Mouse (Mus musculus): ENCODE data around the gene Saa1. TPM values are rescaled to one million over a fixed set of nuclear protein-coding genes. Genes with fewer than 3 reads are reported as not detected.
"Not testable (repeated sequence)": the region's sequence is repeated elsewhere in the genome, so short reads cannot be mapped to it uniquely, and the experiment has no call there.

Saa1 gene
- polyA plus RNA-seq (2014; fragmentation: Nextera tagmentation; extraction: Ambion mirVana), result not detected in 2 replicates

GRCm38 (mm10) chr7:46742880-46743279 is at the start of gene Saa1:
TSS of gene Saa1 (minus strand) at chr7:46742980.
- not testable (repeated sequence) for ATAC-seq (ENCODE audit: low FRiP score, low TSS enrichment)

GRCm38 (mm10) chr7:46789177-46789849 is 46.5 kb upstream of the Saa1 start:
- H3K4me2 ChIP-seq (ENCODE audit: low read length), result no peak overlapping the region
- ATAC-seq (ENCODE audit: low FRiP score, low TSS enrichment) (no peak), DNase-seq (no peak)
- peaks cover 61% of the 10 kb centered on the region for H3K36me3 ChIP-seq (ENCODE audit: control insufficient read depth, insufficient read depth, low read length)
- H3K9me3 ChIP-seq (ENCODE audit: control insufficient read depth, low read length), result no peaks in the 10 kb centered on the region
- H3K27ac ChIP-seq (replicated peaks; ENCODE audit: low read depth, low read length), result no peak overlapping the region
- H3K27me3 ChIP-seq (ENCODE audit: control insufficient read depth, insufficient read depth, low read length), result no peaks in the 10 kb centered on the region
- 90% methylated on average over 5 of the region's 5 CpGs for whole genome bisulfite sequencing
- H3K4me3 ChIP-seq (replicated peaks; ENCODE audit: low read depth, low read length), result no peak overlapping the region
- H3K4me1 ChIP-seq (ENCODE audit: control insufficient read depth, insufficient read depth, low read length), result peaks cover 6% of the 10 kb centered on the region
- H3K9ac ChIP-seq (replicated peaks; ENCODE audit: low read length), result no peak overlapping the region

More at GRCm38 (mm10) chr7:46742880-46743279, at the start of gene Saa1:
- H3K4me2 ChIP-seq (ENCODE audit: low read length); DNase-seq; H3K9ac ChIP-seq (replicated peaks; ENCODE audit: low read length); H3K9me3 ChIP-seq (ENCODE audit: control insufficient read depth, low read length); H3K4me3 ChIP-seq (replicated peaks; ENCODE audit: low read depth, low read length); H3K4me1 ChIP-seq (ENCODE audit: control insufficient read depth, insufficient read depth, low read length); H3K36me3 ChIP-seq (ENCODE audit: control insufficient read depth, insufficient read depth, low read length); H3K27me3 ChIP-seq (ENCODE audit: control insufficient read depth, insufficient read depth, low read length); H3K27ac ChIP-seq (replicated peaks; ENCODE audit: low read depth, low read length): not testable (repeated sequence)
- 66% methylated on average over 3 of the region's 3 CpGs for WGBS

DNA sequence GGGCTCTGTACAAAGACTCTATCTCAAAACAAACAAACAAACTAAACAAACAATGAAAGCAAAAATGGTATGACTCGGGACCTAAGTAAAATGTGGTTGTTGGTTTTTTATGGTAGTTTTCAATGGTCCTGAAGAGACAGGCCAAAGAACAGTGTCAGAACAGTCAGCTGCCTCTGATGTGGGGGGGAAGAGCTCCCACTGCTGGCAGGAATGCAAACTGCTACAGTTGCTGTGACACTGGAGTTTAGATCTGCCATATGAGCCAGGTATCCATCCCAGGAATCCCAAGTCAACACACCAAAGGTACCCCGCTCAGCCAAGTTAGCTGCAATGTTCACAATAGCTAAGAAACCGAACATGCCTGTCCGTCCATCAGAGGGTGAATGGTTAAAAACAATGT is 27.9 kb upstream of the Saa1 start:
- no peak overlapping the region for H3K27ac ChIP-seq (replicated peaks; ENCODE audit: low read depth, low read length)
- no peak overlapping the region for H3K4me2 ChIP-seq (ENCODE audit: low read length)
- DNase-seq (peak; percentile 80), ATAC-seq (ENCODE audit: low FRiP score, low TSS enrichment) (no peak)
- 70% methylated on average over 4 of the region's 4 CpGs for WGBS
- no peaks in the 10 kb centered on the region for H3K27me3 ChIP-seq (ENCODE audit: control insufficient read depth, insufficient read depth, low read length)
- no peaks in the 10 kb centered on the region for H3K4me1 ChIP-seq (ENCODE audit: control insufficient read depth, insufficient read depth, low read length)
- H3K4me3 ChIP-seq (replicated peaks; ENCODE audit: low read depth, low read length), result no peak overlapping the region
- no peaks in the 10 kb centered on the region for H3K9me3 ChIP-seq (ENCODE audit: control insufficient read depth, low read length)
- peaks cover 92% of the 10 kb centered on the region for H3K36me3 ChIP-seq (ENCODE audit: control insufficient read depth, insufficient read depth, low read length)
- H3K9ac ChIP-seq (replicated peaks; ENCODE audit: low read length), result no peak overlapping the region

DNA sequence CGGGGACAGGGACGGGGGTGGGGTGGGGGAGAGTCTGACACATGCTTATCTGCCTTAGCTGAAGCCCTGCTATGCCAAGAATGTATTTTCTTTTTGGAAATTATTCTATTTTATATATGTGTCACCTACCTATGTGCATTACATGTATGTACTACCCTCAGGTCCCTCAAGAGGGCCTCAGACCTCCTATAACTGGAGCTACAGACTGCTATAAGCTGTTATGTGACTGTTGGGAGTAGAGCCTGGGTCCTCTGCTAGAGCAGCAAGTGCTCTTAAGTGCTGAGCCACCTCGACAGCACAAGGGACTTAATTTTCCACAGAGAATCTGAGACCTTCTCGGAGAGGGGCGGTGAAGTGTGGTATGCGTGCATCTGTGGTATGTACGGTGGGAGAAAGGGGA is 25.7 kb upstream of the Saa1 start:
- ATAC-seq (ENCODE audit: low FRiP score, low TSS enrichment) (no peak), DNase-seq (no peak)
- no peak overlapping the region for H3K4me2 ChIP-seq (ENCODE audit: low read length)
- no peak overlapping the region for H3K27ac ChIP-seq (replicated peaks; ENCODE audit: low read depth, low read length)
- H3K36me3 ChIP-seq (ENCODE audit: control insufficient read depth, insufficient read depth, low read length), result peaks cover 91% of the 10 kb centered on the region
- no peak overlapping the region for H3K9ac ChIP-seq (replicated peaks; ENCODE audit: low read length)
- H3K4me1 ChIP-seq (ENCODE audit: control insufficient read depth, insufficient read depth, low read length), result no peaks in the 10 kb centered on the region
- no peaks in the 10 kb centered on the region for H3K9me3 ChIP-seq (ENCODE audit: control insufficient read depth, low read length)
- H3K4me3 ChIP-seq (replicated peaks; ENCODE audit: low read depth, low read length), result no peak overlapping the region
- 95% methylated on average over 7 of the region's 7 CpGs for WGBS
- H3K27me3 ChIP-seq (ENCODE audit: control insufficient read depth, insufficient read depth, low read length), result no peaks in the 10 kb centered on the region

- Histone ChIP-seq H3K4me3 (replicated peaks; ENCODE audit: low read depth, low read length) (no peak overlapping the region), H3K27ac (replicated peaks; ENCODE audit: low read depth, low read length) (no peak overlapping the region), H3K36me3 (ENCODE audit: control insufficient read depth, insufficient read depth, low read length) (peaks cover 91% of the 10 kb centered on the region), H3K9ac (replicated peaks; ENCODE audit: low read length) (no peak overlapping the region), H3K4me1 (ENCODE audit: control insufficient read depth, insufficient read depth, low read length) (no peaks in the 10 kb centered on the region), H3K9me3 (ENCODE audit: control insufficient read depth, low read length) (no peaks in the 10 kb centered on the region), H3K4me2 (ENCODE audit: low read length) (no peak overlapping the region), H3K27me3 (ENCODE audit: control insufficient read depth, insufficient read depth, low read length) (no peaks in the 10 kb centered on the region)
- no peak for DNase-seq
- no peak for ATAC-seq (ENCODE audit: low FRiP score, low TSS enrichment)
Observed at GRCm38 (mm10) chr7:46767371-46767770, 24.6 kb upstream of the Saa1 start.

DNA sequence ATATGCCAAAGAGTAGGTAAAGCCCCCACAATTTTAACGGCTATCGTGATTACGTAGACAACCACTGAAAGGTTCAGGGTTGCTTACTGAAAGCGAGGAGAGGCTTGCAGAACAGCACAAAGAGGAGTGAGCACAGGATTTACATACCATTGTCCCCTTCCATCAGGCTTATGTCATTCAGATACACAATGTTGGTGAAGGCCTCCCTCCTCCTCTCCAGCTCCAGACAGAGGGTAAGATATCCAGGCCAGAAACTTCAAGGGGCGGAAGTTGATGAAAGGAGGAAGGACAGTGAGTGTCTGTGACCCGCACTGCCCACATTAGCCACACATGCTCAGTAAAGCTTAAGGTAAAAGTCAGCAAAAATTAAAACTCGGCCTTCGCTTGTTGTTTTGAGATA is 21.9 kb upstream of the Saa1 start:
- 53% methylated on average over 8 of the region's 8 CpGs for WGBS
- H3K36me3 ChIP-seq (ENCODE audit: control insufficient read depth, insufficient read depth, low read length), result peaks cover 96% of the 10 kb centered on the region
- DNase-seq, result peak; percentile 1

DNA sequence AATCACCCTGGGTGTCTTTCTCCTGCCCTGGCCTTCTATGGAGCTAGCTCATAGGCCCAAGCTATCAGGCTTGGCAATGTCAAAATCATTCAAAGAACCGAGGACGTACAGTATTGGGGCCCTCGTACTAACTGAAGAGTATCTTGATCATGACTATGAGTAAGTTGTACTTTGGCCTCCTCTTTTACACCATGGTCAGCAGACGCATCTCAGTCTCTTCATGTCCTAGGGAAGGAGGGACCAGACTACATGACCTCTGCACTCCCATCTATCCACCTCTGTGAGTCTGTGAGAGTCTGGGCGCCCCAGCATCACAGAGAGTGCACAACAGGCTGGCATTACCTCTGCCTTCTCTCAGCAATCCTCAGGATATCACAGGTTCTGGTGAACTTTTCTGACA is 19.8 kb upstream of the Saa1 start:
- Histone ChIP-seq H3K9ac (replicated peaks; ENCODE audit: low read length) (no peak overlapping the region), H3K9me3 (ENCODE audit: control insufficient read depth, low read length) (no peaks in the 10 kb centered on the region), H3K4me3 (replicated peaks; ENCODE audit: low read depth, low read length) (no peak overlapping the region), H3K4me1 (ENCODE audit: control insufficient read depth, insufficient read depth, low read length) (no peaks in the 10 kb centered on the region), H3K36me3 (ENCODE audit: control insufficient read depth, insufficient read depth, low read length) (peaks cover 83% of the 10 kb centered on the region), H3K27me3 (ENCODE audit: control insufficient read depth, insufficient read depth, low read length) (no peaks in the 10 kb centered on the region), H3K27ac (replicated peaks; ENCODE audit: low read depth, low read length) (no peak overlapping the region), H3K4me2 (ENCODE audit: low read length) (no peak overlapping the region)
- DNase-seq, result no peak
- WGBS, result 96% methylated on average over 5 of the region's 5 CpGs
- ATAC-seq (ENCODE audit: low FRiP score, low TSS enrichment), result no peak

More for the DNA sequence above, 21.9 kb upstream of the Saa1 start:
- no peaks in the 10 kb centered on the region for H3K9me3 ChIP-seq (ENCODE audit: control insufficient read depth, low read length)
- H3K27me3 ChIP-seq (ENCODE audit: control insufficient read depth, insufficient read depth, low read length), result no peaks in the 10 kb centered on the region
- H3K27ac ChIP-seq (replicated peaks; ENCODE audit: low read depth, low read length), result no peak overlapping the region
- H3K4me3 ChIP-seq (replicated peaks; ENCODE audit: low read depth, low read length), result no peak overlapping the region
- no peak overlapping the region for H3K9ac ChIP-seq (replicated peaks; ENCODE audit: low read length)
- no peak for ATAC-seq (ENCODE audit: low FRiP score, low TSS enrichment)
- H3K4me2 ChIP-seq (ENCODE audit: low read length), result no peak overlapping the region
- H3K4me1 ChIP-seq (ENCODE audit: control insufficient read depth, insufficient read depth, low read length), result no peaks in the 10 kb centered on the region

DNA sequence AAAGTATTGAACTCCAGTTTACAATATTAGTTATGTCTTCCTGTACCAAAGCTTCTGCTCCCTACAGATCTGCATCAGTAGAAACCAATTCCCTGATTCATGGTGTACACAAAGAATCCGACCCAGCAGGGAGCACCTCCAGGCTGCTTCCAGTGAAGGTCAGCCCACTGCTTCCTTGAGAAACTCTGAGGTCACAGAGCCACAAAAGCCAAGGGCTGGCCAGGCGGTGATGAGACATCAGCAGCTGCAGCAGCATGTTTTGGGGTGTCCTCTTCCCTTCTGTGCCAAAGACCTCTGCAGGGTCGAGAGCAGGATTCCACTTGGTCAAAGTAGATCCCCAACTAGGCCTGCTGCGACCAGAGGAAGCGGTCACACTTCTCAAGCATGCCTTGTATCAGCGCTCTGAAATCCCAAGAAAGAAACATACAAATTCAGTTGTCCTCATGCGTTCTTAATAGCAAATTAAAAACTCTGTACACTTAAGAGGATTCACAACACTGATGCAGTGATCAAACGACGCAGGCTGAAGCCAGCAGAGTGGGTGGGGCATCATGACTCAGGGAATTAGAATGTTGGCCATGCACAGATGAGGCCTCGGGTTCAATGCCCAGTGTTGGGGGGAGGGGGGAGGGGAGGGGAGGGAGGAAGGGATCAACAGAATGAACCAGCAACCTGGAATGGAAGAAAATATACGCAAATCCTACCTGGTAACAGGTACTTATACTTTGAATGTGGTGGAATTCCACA is 18.4 kb upstream of the Saa1 start:
- H3K9me3 ChIP-seq (ENCODE audit: control insufficient read depth, low read length), result no peaks in the 10 kb centered on the region
- H3K4me2 ChIP-seq (ENCODE audit: low read length), result no peak overlapping the region
- H3K36me3 ChIP-seq (ENCODE audit: control insufficient read depth, insufficient read depth, low read length), result peaks cover 70% of the 10 kb centered on the region
- WGBS, result 77% methylated on average over 11 of the region's 11 CpGs
- ATAC-seq (ENCODE audit: low FRiP score, low TSS enrichment) (no peak), DNase-seq (no peak)
- H3K27me3 ChIP-seq (ENCODE audit: control insufficient read depth, insufficient read depth, low read length), result no peaks in the 10 kb centered on the region
- H3K27ac ChIP-seq (replicated peaks; ENCODE audit: low read depth, low read length), result no peak overlapping the region
- H3K4me3 ChIP-seq (replicated peaks; ENCODE audit: low read depth, low read length), result no peak overlapping the region
- no peak overlapping the region for H3K9ac ChIP-seq (replicated peaks; ENCODE audit: low read length)
- H3K4me1 ChIP-seq (ENCODE audit: control insufficient read depth, insufficient read depth, low read length), result no peaks in the 10 kb centered on the region

- Histone ChIP-seq H3K4me2 (ENCODE audit: low read length) (no peak within 1 kb of the TSS), H3K36me3 (ENCODE audit: control insufficient read depth, insufficient read depth, low read length) (no peaks in the 10 kb centered on the region), H3K9ac (replicated peaks; ENCODE audit: low read length) (no peak within 1 kb of the TSS), H3K4me1 (ENCODE audit: control insufficient read depth, insufficient read depth, low read length) (no peaks in the 10 kb centered on the region), H3K27ac (replicated peaks; ENCODE audit: low read depth, low read length) (no peak within 1 kb of the TSS), H3K27me3 (ENCODE audit: control insufficient read depth, insufficient read depth, low read length) (no peaks in the 10 kb centered on the region), H3K9me3 (ENCODE audit: control insufficient read depth, low read length) (no peaks in the 10 kb centered on the region), H3K4me3 (replicated peaks; ENCODE audit: low read depth, low read length) (no peak within 1 kb of the TSS)
- no peak for ATAC-seq (ENCODE audit: low FRiP score, low TSS enrichment)
- 79% methylated on average over 3 of the region's 3 CpGs for WGBS
- no peak for DNase-seq
Observed at GRCm38 (mm10) chr7:46751490-46751889, 8.7 kb upstream of the Saa1 start, which contains the start of gene Saa2. TSS of gene Saa2 (plus strand) at chr7:46751790.
